Mouse (Mus musculus) testis, postnatal 10 days (tissue): ENCODE results near the gene Vmn2r92.
A peak's percentile ranks its signal among the peaks of the same experiment; 100 is the strongest.
"Not testable (repeated sequence)": the region's sequence is repeated elsewhere in the genome, so short reads cannot be mapped to it uniquely, and the experiment has no call there.

Experiments used
- DNase-seq: peaks from one replicate; pipeline ENCODE4 v3.0.0; 2021; ENCODE audit warnings: low spot score

The Vmn2r92 gene

DNA sequence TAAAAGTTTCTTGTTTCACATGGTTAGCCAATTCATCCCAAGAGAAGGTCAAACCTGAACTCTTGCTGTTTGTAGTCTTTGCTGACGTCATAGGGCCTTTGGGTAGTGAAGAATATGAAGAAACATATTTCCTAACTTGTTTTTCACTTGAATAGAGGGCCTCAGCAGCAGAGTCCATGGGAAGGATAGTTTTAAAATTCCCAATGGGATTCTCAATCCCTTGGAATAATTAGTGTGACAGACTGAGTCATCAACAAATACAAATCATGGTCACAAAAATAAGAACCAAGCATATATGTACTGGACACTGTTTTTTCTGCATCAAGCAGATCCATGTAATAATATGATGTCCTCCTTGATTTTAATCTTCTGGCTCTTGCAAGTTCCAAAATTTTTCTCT lies at the start of gene Vmn2r92:
TSS of gene Vmn2r92 (plus strand) at position 301 of the 400 bp plus-strand sequence.
- DNase-seq, result not testable (repeated sequence)

DNA sequence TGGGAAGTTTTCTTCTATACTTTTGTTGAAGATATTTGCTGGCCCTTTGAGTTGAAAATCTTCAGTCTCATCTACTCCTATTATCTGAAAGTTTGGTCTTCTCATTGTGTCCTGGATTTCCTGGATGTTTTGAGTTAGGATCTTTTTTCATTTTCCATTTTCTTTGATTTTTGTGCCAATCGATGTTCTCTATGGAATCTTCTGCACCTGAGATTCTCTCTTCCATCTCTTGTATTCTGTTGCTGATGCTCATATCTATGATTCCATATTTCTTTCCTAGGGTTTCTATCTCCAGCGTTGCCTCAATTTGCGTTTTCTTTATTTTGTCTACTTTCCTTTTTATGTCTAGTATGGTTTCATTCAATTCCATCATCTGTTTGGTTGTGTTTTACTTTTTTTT lies 49.4 kb upstream of the Vmn2r92 start:
- not testable (repeated sequence) for DNase-seq

DNA sequence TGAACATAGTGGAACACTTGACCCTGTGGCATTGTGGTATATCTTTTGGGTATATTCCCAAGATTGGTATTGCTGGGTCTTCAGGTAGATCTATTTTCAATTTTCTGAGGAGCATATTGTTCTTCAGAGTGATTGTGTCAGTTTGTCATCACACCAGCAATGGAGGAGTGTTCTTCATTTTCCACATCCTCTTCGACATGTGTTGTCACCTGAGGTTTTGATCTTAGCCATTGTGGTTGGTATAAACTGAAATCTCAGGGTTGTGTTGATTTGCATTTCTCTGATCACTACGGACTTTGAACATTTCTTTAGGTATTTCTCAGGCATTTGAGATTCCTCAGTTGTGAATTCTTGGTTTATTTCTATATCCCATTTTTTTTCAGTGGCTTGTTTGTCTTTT lies 9.5 kb downstream of the Vmn2r92 start:
- DNase-seq, result not testable (repeated sequence)

DNA sequence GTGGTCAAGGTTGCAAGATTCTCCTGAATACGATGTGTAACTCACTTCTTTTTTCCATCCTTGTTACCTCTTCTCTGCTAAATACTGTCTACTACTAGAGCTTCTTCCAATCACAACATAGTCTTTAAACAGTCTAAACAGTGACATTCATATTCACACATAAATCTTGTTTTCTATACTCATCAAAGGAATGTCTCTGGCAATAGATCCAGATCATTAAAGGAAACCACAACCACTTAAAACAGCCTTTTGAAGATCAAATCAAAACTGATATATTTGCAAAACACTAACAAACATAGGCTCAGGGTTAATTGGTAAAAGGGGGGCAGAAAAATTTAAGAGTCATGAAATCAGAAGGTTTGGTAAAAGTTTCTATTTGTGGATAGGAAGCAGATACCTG lies 38.0 kb downstream of the Vmn2r92 start:
- no peak for DNase-seq

DNA sequence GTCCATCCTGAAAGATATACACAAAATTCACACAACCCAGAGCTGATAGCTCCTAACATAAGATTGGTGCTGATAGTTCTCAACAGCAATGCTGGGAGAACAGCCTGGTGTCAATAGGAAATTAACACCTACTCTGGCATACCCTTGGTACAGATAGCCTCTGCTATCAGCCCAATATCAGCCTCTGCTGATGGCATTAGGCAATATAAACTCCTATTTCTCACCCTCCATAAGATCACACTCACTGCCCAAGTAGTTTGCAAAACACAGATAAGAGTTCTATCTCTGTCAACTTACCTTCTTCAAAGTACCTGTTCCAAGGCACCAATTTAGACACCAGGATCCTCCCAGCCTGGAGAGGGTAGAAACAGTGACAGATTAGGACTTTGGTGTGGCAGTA lies 69.6 kb downstream of the Vmn2r92 start:
- DNase-seq, result no peak

DNA sequence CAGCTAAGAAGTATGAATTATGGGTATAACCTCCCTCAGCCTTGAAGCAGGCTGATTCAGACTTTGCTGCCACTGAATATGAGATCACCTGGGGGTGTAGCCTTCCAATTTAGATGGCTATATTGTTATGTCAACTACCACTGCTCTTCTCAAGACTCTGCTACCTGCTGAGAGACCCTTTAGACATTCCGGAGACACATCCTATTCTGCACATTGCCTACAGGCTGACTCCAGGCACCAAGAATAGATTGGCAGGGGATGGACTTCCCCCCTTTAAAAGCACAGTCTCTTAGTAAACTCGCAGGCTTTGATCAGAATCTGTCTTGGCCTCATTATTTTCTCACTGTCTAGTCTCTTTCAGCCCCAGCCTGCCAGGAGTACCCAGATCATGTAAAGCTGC lies 80.3 kb downstream of the Vmn2r92 start:
- no peak for DNase-seq

DNA sequence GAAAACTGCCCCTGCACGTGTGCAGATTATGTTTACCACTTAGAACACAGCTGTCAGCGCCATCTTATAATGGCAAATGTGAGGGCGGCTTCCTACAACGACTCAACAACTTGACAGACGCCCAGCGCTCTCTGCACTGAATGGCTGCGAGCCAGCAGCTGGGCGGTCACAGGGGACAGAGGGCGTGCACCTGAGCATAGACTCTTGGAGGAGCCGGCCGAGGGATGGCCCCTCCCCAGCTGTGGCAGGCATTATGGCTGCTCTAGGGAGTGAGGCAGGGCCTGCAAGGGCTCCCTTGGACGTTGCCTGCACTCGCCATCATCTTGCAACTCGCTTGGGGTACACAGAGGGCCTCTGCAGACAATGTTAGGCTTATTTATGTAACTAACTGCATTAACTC lies 85.2 kb downstream of the Vmn2r92 start:
- DNase-seq, result peak; percentile 38
